ENCODE assay signal across 9 mouse cellular contexts in genomic region chr13:53475701-53476188, GRCm38 (mm10). TPM values are rescaled to one million over a fixed set of nuclear protein-coding genes. Genes with fewer than 3 reads are reported as not detected.
DNase-seq lines count a peak whose midpoint lies in the region; ATAC-seq and TF ChIP-seq lines count a peak whose summit lies in the region.
"Had no signal": no experiment of that assay in that cellular context is flagged by ENCODE, and none has a peak within 500 bp of the region (broad histone marks: within the 10 kb centered on the region; RNA-seq: fewer than 3 reads in every experiment).

No protein-coding gene starts in this region.

- H3K4me2 ChIP-seq in embryonic facial prominence, embryonic 15.5 days (replicated peaks), result peak overlapping the region; percentile 91
- H3K4me2 ChIP-seq in intestine, embryonic 15.5 days (replicated peaks), result peak overlapping the region; percentile 95
- H3K4me2 ChIP-seq in liver, embryonic 16.5 days (ENCODE audit: low read depth, low read length), result peak overlapping the region; percentile 50
- peak overlapping the region; percentile 90 for H3K4me2 ChIP-seq in stomach, embryonic 15.5 days

- peak overlapping the region; percentile 5; the same call in 1 of the 2 replicates for H3K4me3 ChIP-seq in left cerebral cortex, adult 2 months
- H3K4me3 ChIP-seq in embryonic facial prominence, embryonic 15.5 days (replicated peaks), result peak overlapping the region; percentile 51
- peak overlapping the region; percentile 47 for H3K4me3 ChIP-seq in intestine, embryonic 15.5 days (replicated peaks)
- H3K4me3 ChIP-seq in liver, embryonic 16.5 days (ENCODE audit: low read depth, low read length), result peak overlapping the region; percentile 36
- H3K4me3 ChIP-seq in stomach, embryonic 15.5 days (replicated peaks), result peak overlapping the region; percentile 47

- H3K9me3 ChIP-seq in embryonic facial prominence, embryonic 15.5 days (replicated peaks), result no peaks in the 10 kb centered on the region
- no peaks in the 10 kb centered on the region for H3K9me3 ChIP-seq in intestine, embryonic 15.5 days
- no peaks in the 10 kb centered on the region for H3K9me3 ChIP-seq in liver, embryonic 16.5 days (replicated peaks; ENCODE audit: control insufficient read depth, low read length)
- H3K9me3 ChIP-seq in stomach, embryonic 15.5 days, result no peaks in the 10 kb centered on the region

- H3K36me3 ChIP-seq in embryonic facial prominence, embryonic 15.5 days, result no peaks in the 10 kb centered on the region
- H3K36me3 ChIP-seq in intestine, embryonic 15.5 days, result no peaks in the 10 kb centered on the region
- H3K36me3 ChIP-seq in liver, embryonic 16.5 days (ENCODE audit: control insufficient read depth, insufficient read depth), result no peaks in the 10 kb centered on the region
- H3K36me3 ChIP-seq in stomach, embryonic 15.5 days, result no peaks in the 10 kb centered on the region

- peaks cover 49% of the 10 kb centered on the region for H3K27me3 ChIP-seq in embryonic facial prominence, embryonic 15.5 days
- peaks cover 57% of the 10 kb centered on the region for H3K27me3 ChIP-seq in intestine, embryonic 15.5 days (replicated peaks)
- peaks cover 69% of the 10 kb centered on the region for H3K27me3 ChIP-seq in liver, embryonic 16.5 days (ENCODE audit: control insufficient read depth, insufficient read depth, low read depth, low read length)
- H3K27me3 ChIP-seq in stomach, embryonic 15.5 days (replicated peaks), result peaks cover 71% of the 10 kb centered on the region

- intact Hi-C loops in left cerebral cortex, adult 2 months (cut with DNase I), result no loop called here

- TF ChIP-seq CTCF in left cerebral cortex, adult 2 months (IDR thresholded peaks at IDR 0.05), result no peak

- ATAC-seq in embryonic facial prominence, embryonic 15.5 days (ENCODE audit: insufficient number of reproducible peaks, low FRiP score, low TSS enrichment, low read depth), result peak; percentile 54; the same call in 1 of the 2 replicates
- peak; percentile 60 for ATAC-seq in intestine, embryonic 15.5 days
- ATAC-seq in liver, embryonic 16.5 days (ENCODE audit: low read depth), result no peak
- ATAC-seq in stomach, embryonic 15.5 days (ENCODE audit: insufficient read depth, low FRiP score, low read depth), result peak; percentile 48; the same call in 1 of the 2 replicates

- peaks cover 34% of the 10 kb centered on the region for H3K4me1 ChIP-seq in embryonic facial prominence, embryonic 15.5 days
- peaks cover 17% of the 10 kb centered on the region for H3K4me1 ChIP-seq in intestine, embryonic 15.5 days (replicated peaks)
- H3K4me1 ChIP-seq in liver, embryonic 16.5 days (ENCODE audit: control insufficient read depth, low read depth, low read length), result no peaks in the 10 kb centered on the region; the same call in 1 of the 2 replicates
- H3K4me1 ChIP-seq in stomach, embryonic 15.5 days, result peaks cover 10% of the 10 kb centered on the region

- DNase-seq in left cerebral cortex, adult 2 months (ENCODE audit: extremely low spot score in 1 of 2, low spot score in 2 of 2), result no peak
- DNase-seq in left cerebral cortex, adult 11 months (ENCODE audit: low spot score), result no peak
- DNase-seq in spleen, postnatal 10 days (ENCODE audit: low spot score in 2 of 2), result no peak
- no peak for DNase-seq in frontal cortex, postnatal 25 days (ENCODE audit: low spot score in 2 of 2)

- peak overlapping the region; percentile 15; the same call in 1 of the 2 replicates for H3K9ac ChIP-seq in embryonic facial prominence, embryonic 15.5 days
- peak overlapping the region; percentile 48 for H3K9ac ChIP-seq in intestine, embryonic 15.5 days
- no peak overlapping the region for H3K9ac ChIP-seq in liver, embryonic 16.5 days (ENCODE audit: low read depth, low read length)
- H3K9ac ChIP-seq in stomach, embryonic 15.5 days, result no peak overlapping the region

- no peak overlapping the region for H3K27ac ChIP-seq in left cerebral cortex, adult 2 months
- peak overlapping the region; percentile 6; the same call in 1 of the 2 replicates for H3K27ac ChIP-seq in embryonic facial prominence, embryonic 15.5 days (replicated peaks)
- H3K27ac ChIP-seq in intestine, embryonic 15.5 days, result no peak overlapping the region
- no peak overlapping the region for H3K27ac ChIP-seq in liver, embryonic 16.5 days (ENCODE audit: low read length)
- H3K27ac ChIP-seq in stomach, embryonic 15.5 days, result no peak overlapping the region

- WGBS in embryonic facial prominence, embryonic 15.5 days, result 1% methylated on average over 37 of the region's 37 CpGs
- under 1% methylated on average over 37 of the region's 37 CpGs for WGBS in intestine, embryonic 15.5 days
- under 1% methylated on average over 37 of the region's 37 CpGs for WGBS in liver, embryonic 16.5 days (ENCODE audit: insufficient replicate concordance)
- under 1% methylated on average over 36 of the region's 37 CpGs for WGBS in stomach, embryonic 15.5 days

RNA-seq across cellular contexts. Expression of gene Msx2, which starts 2.9 kb away (rescaled TPM):
- under 1 TPM; 0.23 to 0.50 TPM for total RNA-seq in left cerebral cortex, adult 2 months (2021)
- 19.3 and 22.9 TPM in 2 replicates for polyA plus RNA-seq in embryonic facial prominence, embryonic 15.5 days (2015; fragmentation: Nextera tagmentation; extraction: Ambion mirVana)
- 0.21 and 0.33 TPM in 2 replicates for polyA plus RNA-seq in intestine, embryonic 15.5 days (2015; fragmentation: Nextera tagmentation; extraction: Ambion mirVana)
- polyA plus RNA-seq in liver, embryonic 16.5 days (2015; fragmentation: Nextera tagmentation; extraction: Ambion mirVana), result not detected in 2 replicates
- 1.7 TPM in 2 replicates for polyA plus RNA-seq in stomach, embryonic 15.5 days (2015; fragmentation: Nextera tagmentation; extraction: Ambion mirVana)
- polyA plus RNA-seq: large intestine, adult 2 months had no signal

Comparison
In these comparisons a context has a peak if more than half of its experiments do, and no peak if none do; other contexts are left out.
1. H3K9ac ChIP-seq: peak in embryonic facial prominence, embryonic 15.5 days (single experiment) and intestine, embryonic 15.5 days (single experiment); none in liver, embryonic 16.5 days (single experiment) and stomach, embryonic 15.5 days (single experiment).
2. Peak in every context shown above with its lines, with median percentiles within 50 percentile points of each other: H3K4me3 ChIP-seq and H3K4me2 ChIP-seq.